Mouse (Mus musculus) embryonic facial prominence, embryonic 14.5 days (tissue): Measurements from ENCODE around the gene Txnrd3. TPM values are rescaled to one million over a fixed set of nuclear protein-coding genes. Genes with fewer than 3 reads are reported as not detected.
A peak's percentile ranks its signal among the peaks of the same experiment; 100 is the strongest.

Experiments
- ATAC-seq: fragments of 200-750 bp; cut with Nextera tagmentation; 2 replicates; pipeline ENCODE4 v1.8.0; 2017; ENCODE audit warnings: low read depth, moderate number of reproducible peaks, moderate TSS enrichment
- DNase-seq: peaks from one replicate; pipeline ENCODE4 v3.0.0-alpha.2; 2015; ENCODE audit warnings: low spot score
- H3K27ac ChIP-seq: fragments of 300-500 bp; sonication (generic); replicated peaks from 2 replicates; pipeline ENCODE4 v1.5.1; 2014; ENCODE audit warnings: low read depth, mild to moderate bottlenecking, low read length, moderate library complexity
- H3K27me3 ChIP-seq: fragments of 300-500 bp; sonication (generic); replicated peaks from 2 replicates; pipeline ENCODE4 v1.6.1; 2014; ENCODE audit warnings: low read length; ENCODE audit not compliant: control insufficient read depth, insufficient read depth
- H3K36me3 ChIP-seq: fragments of 300-500 bp; sonication (generic); 2 replicates; pipeline ENCODE4 v1.6.1; 2014; ENCODE audit warnings: low read length, mixed read lengths; ENCODE audit not compliant: control insufficient read depth, insufficient read depth
- H3K4me1 ChIP-seq: fragments of 300-500 bp; sonication (generic); 2 replicates; pipeline ENCODE4 v1.6.1; 2014; ENCODE audit warnings: antibody characterized with exemption, low read length; ENCODE audit not compliant: control insufficient read depth, insufficient read depth
- H3K4me2 ChIP-seq: fragments of 300-500 bp; sonication (generic); 2 replicates; pipeline ENCODE4 v1.6.1; 2014; ENCODE audit warnings: low read depth, mild to moderate bottlenecking, low read length, moderate library complexity, mixed read lengths
- H3K4me3 ChIP-seq: fragments of 300-500 bp; sonication (generic); 2 replicates; pipeline ENCODE4 v1.5.1; 2014; ENCODE audit warnings: low read depth, mild to moderate bottlenecking, low read length
- H3K9ac ChIP-seq: fragments of 300-500 bp; sonication (generic); 2 replicates; pipeline ENCODE4 v1.6.1; 2014; ENCODE audit warnings: low read depth, mild to moderate bottlenecking, low read length, moderate library complexity, mixed read lengths
- H3K9me3 ChIP-seq: fragments of 300-500 bp; sonication (generic); 2 replicates; pipeline ENCODE4 v1.6.1; 2016; ENCODE audit warnings: low read length; ENCODE audit not compliant: control insufficient read depth
- WGBS: fragments of 180-500 bp; shearing (Covaris S2); extraction: QIAGEN DNeasy Blood & Tissue Kit; methylation state at CpG from one replicate; pipeline ENCODE4 v1.1.7; 2014; 5-methylcytosine and 5-hydroxymethylcytosine counted together
- polyA plus RNA-seq: library from polyadenylated mRNA; unstranded; fragments of >200 nt; fragmentation: Nextera tagmentation; extraction: Ambion mirVana; gene quantifications from 2 replicates; pipeline ENCODE4 v1.2.1, GENCODE M21; 2014

The Txnrd3 gene
- polyA plus RNA-seq, 1 experiment from 2014 or later: 10.2 TPM

- no peak overlapping the region for H3K27ac ChIP-seq
- no peaks in the 10 kb centered on the region for H3K4me1 ChIP-seq
- H3K27me3 ChIP-seq: no peaks in the 10 kb centered on the region
- H3K4me2 ChIP-seq: no peak overlapping the region
- no peaks in the 10 kb centered on the region for H3K9me3 ChIP-seq
- H3K4me3 ChIP-seq: no peak overlapping the region
- H3K9ac ChIP-seq: no peak overlapping the region
- 80% methylated on average over 1 of the region's 1 CpGs for WGBS
- ATAC-seq: no peak
- no peak for DNase-seq
- H3K36me3 ChIP-seq: peaks cover 6% of the 10 kb centered on the region
Observed at GRCm38 (mm10) chr6:89660490-89660889, 16.7 kb downstream of the Txnrd3 start.

GRCm38 (mm10) chr6:89662521-89662920, 18.7 kb downstream of the Txnrd3 start:
- H3K4me2 ChIP-seq: no peak overlapping the region
- H3K27ac ChIP-seq: no peak overlapping the region
- no peak for DNase-seq
- peaks cover 6% of the 10 kb centered on the region for H3K36me3 ChIP-seq
- no peak for ATAC-seq
- H3K27me3 ChIP-seq: no peaks in the 10 kb centered on the region
- no peaks in the 10 kb centered on the region for H3K9me3 ChIP-seq
- H3K4me1 ChIP-seq: no peaks in the 10 kb centered on the region
- WGBS: 86% methylated on average over 3 of the region's 3 CpGs
- H3K4me3 ChIP-seq: no peak overlapping the region
- H3K9ac ChIP-seq: no peak overlapping the region

GRCm38 (mm10) chr6:89665155-89665554, 21.4 kb downstream of the Txnrd3 start:
- Histone ChIP-seq H3K4me2 (no peak overlapping the region), H3K36me3 (peaks cover 6% of the 10 kb centered on the region), H3K4me1 (no peaks in the 10 kb centered on the region), H3K27ac (no peak overlapping the region), H3K9ac (no peak overlapping the region), H3K4me3 (no peak overlapping the region), H3K27me3 (no peaks in the 10 kb centered on the region), H3K9me3 (no peaks in the 10 kb centered on the region)
- 50% methylated on average over 8 of the region's 8 CpGs for WGBS
- ATAC-seq: no peak
- DNase-seq: no peak

- Histone ChIP-seq H3K36me3 (peaks cover 6% of the 10 kb centered on the region), H3K9me3 (no peaks in the 10 kb centered on the region), H3K27ac (no peak overlapping the region), H3K9ac (no peak overlapping the region), H3K27me3 (no peaks in the 10 kb centered on the region), H3K4me2 (no peak overlapping the region), H3K4me1 (no peaks in the 10 kb centered on the region), H3K4me3 (no peak overlapping the region)
- 80% methylated on average over 7 of the region's 7 CpGs for WGBS
- no peak for DNase-seq
- no peak for ATAC-seq
Observed at GRCm38 (mm10) chr6:89665667-89666066, 21.9 kb downstream of the Txnrd3 start.

- no peaks in the 10 kb centered on the region for H3K9me3 ChIP-seq
- ATAC-seq (no peak), DNase-seq (no peak)
- H3K36me3 ChIP-seq: peaks cover 6% of the 10 kb centered on the region
- no peak overlapping the region for H3K9ac ChIP-seq
- WGBS: 75% methylated on average over 3 of the region's 3 CpGs
- no peaks in the 10 kb centered on the region for H3K27me3 ChIP-seq
- H3K4me1 ChIP-seq: no peaks in the 10 kb centered on the region
- no peak overlapping the region for H3K4me3 ChIP-seq
- H3K4me2 ChIP-seq: no peak overlapping the region
- no peak overlapping the region for H3K27ac ChIP-seq
Observed at GRCm38 (mm10) chr6:89666976-89667375, 23.2 kb downstream of the Txnrd3 start.

GRCm38 (mm10) chr6:89669556-89669955, 25.8 kb downstream of the Txnrd3 start:
- no peak for ATAC-seq

GRCm38 (mm10) chr6:89671431-89671830, 27.6 kb downstream of the Txnrd3 start:
- H3K4me2 ChIP-seq: no peak overlapping the region
- no peak for DNase-seq
- H3K27ac ChIP-seq: no peak overlapping the region

More at GRCm38 (mm10) chr6:89669556-89669955, 25.8 kb downstream of the Txnrd3 start:
- no peak for DNase-seq
- no peaks in the 10 kb centered on the region for H3K9me3 ChIP-seq
- WGBS: 89% methylated on average over 6 of the region's 6 CpGs
- H3K4me2 ChIP-seq: no peak overlapping the region
- no peaks in the 10 kb centered on the region for H3K27me3 ChIP-seq
- H3K27ac ChIP-seq: no peak overlapping the region
- no peaks in the 10 kb centered on the region for H3K36me3 ChIP-seq
- no peaks in the 10 kb centered on the region for H3K4me1 ChIP-seq
- H3K4me3 ChIP-seq: no peak overlapping the region
- H3K9ac ChIP-seq: no peak overlapping the region

GRCm38 (mm10) chr6:89672641-89673040, 28.9 kb downstream of the Txnrd3 start:
- no peak overlapping the region for H3K9ac ChIP-seq
- no peaks in the 10 kb centered on the region for H3K9me3 ChIP-seq
- H3K4me1 ChIP-seq: no peaks in the 10 kb centered on the region
- H3K36me3 ChIP-seq: no peaks in the 10 kb centered on the region
- H3K4me2 ChIP-seq: no peak overlapping the region
- no peak for ATAC-seq
- peak; percentile 8 for DNase-seq
- H3K27ac ChIP-seq: no peak overlapping the region
- 83% methylated on average over 7 of the region's 7 CpGs for WGBS
- H3K27me3 ChIP-seq: no peaks in the 10 kb centered on the region
- no peak overlapping the region for H3K4me3 ChIP-seq

More at GRCm38 (mm10) chr6:89671431-89671830, 27.6 kb downstream of the Txnrd3 start:
- H3K9me3 ChIP-seq: no peaks in the 10 kb centered on the region
- 74% methylated on average over 6 of the region's 6 CpGs for WGBS
- ATAC-seq: no peak
- no peak overlapping the region for H3K9ac ChIP-seq
- H3K27me3 ChIP-seq: no peaks in the 10 kb centered on the region
- no peak overlapping the region for H3K4me3 ChIP-seq
- H3K36me3 ChIP-seq: no peaks in the 10 kb centered on the region
- H3K4me1 ChIP-seq: no peaks in the 10 kb centered on the region

- no peaks in the 10 kb centered on the region for H3K9me3 ChIP-seq
- DNase-seq (peak; percentile 45), ATAC-seq (peak; percentile 68; the same call in 1 of the 2 replicates)
- no peak overlapping the region for H3K4me2 ChIP-seq
- WGBS: 76% methylated on average over 11 of the region's 11 CpGs
- no peaks in the 10 kb centered on the region for H3K36me3 ChIP-seq
- no peak overlapping the region for H3K27ac ChIP-seq
- H3K9ac ChIP-seq: no peak overlapping the region
- H3K4me1 ChIP-seq: no peaks in the 10 kb centered on the region
- no peak overlapping the region for H3K4me3 ChIP-seq
- H3K27me3 ChIP-seq: no peaks in the 10 kb centered on the region
Observed at GRCm38 (mm10) chr6:89673135-89673780, 29.5 kb downstream of the Txnrd3 start.
